Mouse (Mus musculus) T-cell, adult 66 days (primary cell): ENCODE data around the gene Sike1. TPM values are rescaled to one million over a fixed set of nuclear protein-coding genes. Genes with fewer than 3 reads are reported as not detected.

Source experiments
- total RNA-seq, 2 experiments: library from RNA; stranded (reverse); gene quantifications; 3 replicates in 1 of 2; 4 replicates in 1 of 2; pipeline ENCODE4 v1.2.4; 2023

The Sike1 gene
- total RNA-seq: 100 to 1,000 TPM; 110 to 134 TPM

DNA sequence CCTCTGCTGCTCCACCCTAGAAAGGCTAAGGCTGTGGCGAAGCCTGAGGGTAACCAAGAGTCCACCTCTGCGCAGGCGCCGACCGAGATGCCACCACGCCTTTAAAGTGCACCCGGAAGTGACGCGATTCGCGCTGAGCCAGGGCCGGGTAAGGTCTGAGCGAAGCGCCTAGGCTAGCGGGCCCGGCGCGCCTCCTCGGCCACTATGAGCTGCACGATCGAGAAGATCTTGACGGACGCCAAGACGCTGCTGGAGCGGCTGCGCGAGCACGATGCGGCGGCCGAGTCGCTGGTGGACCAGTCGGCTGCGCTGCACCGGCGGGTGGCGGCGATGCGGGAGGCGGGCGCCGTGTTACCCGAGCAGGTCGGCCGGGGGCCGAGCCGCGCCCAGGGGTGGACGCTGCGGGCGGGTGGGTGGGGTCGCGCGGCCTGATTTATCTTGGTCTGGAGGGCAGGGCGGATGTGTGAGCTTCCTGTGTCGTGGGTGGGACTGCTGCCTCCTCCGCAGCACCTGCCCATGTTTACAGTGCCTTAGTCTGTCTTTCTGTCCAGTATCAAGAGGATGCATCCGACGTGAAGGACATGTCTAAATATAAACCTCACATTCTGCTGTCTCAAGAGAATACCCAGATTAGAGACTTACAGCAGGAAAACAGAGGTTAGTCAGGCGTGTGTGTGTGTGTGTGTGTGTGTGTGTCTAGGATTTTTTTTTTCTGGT lies at the start of gene Sike1:
Gene Sike1 (plus strand): TSS at position 104 of the 717 bp plus-strand sequence.

GRCm38 (mm10) chr3:102964033-102964432 lies 31.5 kb upstream of the Sike1 start, which contains the start of gene Nr1h5:
Nr1h5 (minus strand) TSS chr3:102964133.

GRCm38 (mm10) chr3:103020249-103020942 lies 24.9 kb downstream of the Sike1 start, which contains the start of gene Csde1:
Csde1 (plus strand) TSS chr3:103020426.

Other genes with a start within 250 kb of the Sike1 start
- gene Tshb, start 213.0 kb upstream of the Sike1 start, total RNA-seq: not detected
- gene Sycp1, start 59.6 kb upstream of the Sike1 start, total RNA-seq: under 1 TPM in 1 of 2 experiments, not detected in 1; 0.47 TPM
- not detected for gene Nr1h5, start 31.6 kb upstream of the Sike1 start, total RNA-seq
- gene Csde1, start 24.7 kb downstream of the Sike1 start, total RNA-seq: 100 to 1,000 TPM; 402 to 457 TPM
- 100 to 1,000 TPM; 110 to 122 TPM for gene Nras, start 62.6 kb downstream of the Sike1 start, total RNA-seq
- gene Ampd1, start 78.3 kb downstream of the Sike1 start, total RNA-seq: 10 to 100 TPM in 1 of 2 experiments, 1 to 10 TPM in 1; 9.4 to 10.0 TPM
- 1 to 10 TPM; 2.3 to 2.6 TPM for gene Dennd2c, start 106.9 kb downstream of the Sike1 start, total RNA-seq
- 100 to 1,000 TPM in 1 of 2 experiments, 10 to 100 TPM in 1; 99.1 to 106 TPM for gene Bcas2, start 175.9 kb downstream of the Sike1 start, total RNA-seq